Mouse (Mus musculus) left cerebral cortex, postnatal 25 days (tissue): ENCODE measurements at regions not wholly inside any gene's neighbourhood (a gene's known extent, or its start where the extent isn't known, plus 50 kb on each side); places are given as distances from the start of the nearest gene placed in this dataset.

Experiments
- DNase-seq, 2 experiments: peaks; one replicate each; pipeline ENCODE4 v3.0.0; 2022; ENCODE audit warnings: low spot score in 2 of 2, mixed read lengths in 1 of 2
- intact Hi-C: fragments of 180-260 bp; cut with DNase I; formaldehyde crosslinking; loops from one replicate; pipeline ENCODE4 v1.15.1; 2025

DNA sequence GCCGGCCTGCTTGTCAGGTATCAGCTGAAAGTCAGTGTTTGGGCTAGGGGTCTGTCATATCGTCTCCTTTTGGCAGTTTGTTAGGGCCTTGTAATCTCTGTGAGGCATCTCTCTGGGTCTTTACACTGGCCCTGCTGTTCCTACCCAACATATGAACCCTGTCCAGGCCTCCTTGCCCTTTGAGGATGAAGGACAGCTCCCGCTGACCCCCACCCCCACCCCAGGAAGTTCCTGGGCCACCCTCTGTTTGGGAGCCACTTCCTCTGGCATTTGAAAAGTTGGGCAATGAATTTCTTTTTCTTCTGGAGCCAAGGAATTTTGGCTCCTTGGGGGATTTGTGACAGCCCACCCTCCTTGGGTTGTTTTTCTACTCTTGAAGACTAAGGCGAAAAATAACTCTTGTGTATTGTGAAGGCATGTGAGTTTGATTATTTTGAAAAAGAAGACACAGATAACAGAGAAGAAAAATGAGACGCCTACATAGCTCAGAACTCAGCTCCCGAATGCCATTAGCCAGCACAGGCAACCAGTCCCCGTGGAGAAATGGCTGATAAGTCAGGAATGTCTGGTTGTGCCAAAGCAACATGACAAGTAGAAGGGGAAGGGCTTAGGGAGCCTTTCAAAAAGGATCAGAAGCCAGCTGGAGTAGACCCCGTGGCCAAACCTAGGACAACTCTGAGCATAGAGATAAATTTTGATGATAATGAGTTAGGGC lies 249.5 kb downstream of the Gm49356 start:
- intact Hi-C loops: no loop called here
- no peak for DNase-seq

DNA sequence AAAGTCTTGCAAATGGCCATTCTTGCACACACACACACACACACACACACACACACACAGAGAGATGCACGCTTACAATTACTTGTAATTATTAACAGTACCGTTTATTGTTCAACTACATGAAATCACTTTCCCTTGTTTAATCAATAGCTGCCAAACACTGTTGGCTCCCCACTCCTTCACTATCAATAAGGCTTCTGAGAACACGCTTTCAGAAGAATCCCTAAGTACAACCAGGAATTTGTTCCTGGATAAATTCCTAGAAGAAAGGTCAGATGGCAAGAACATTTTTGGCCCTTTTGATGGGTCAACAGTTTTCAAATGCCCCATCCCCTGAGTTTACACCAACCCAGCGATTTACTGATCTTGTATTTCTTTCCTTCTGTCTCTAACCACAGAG lies 252.5 kb downstream of the Gm49356 start:
- DNase-seq: no peak
- intact Hi-C loops: no loop called here

GRCm38 (mm10) chr15:59142481-59142880 lies 253.4 kb downstream of the Gm49356 start:
- no peak for DNase-seq
- intact Hi-C loops: no loop called here

DNA sequence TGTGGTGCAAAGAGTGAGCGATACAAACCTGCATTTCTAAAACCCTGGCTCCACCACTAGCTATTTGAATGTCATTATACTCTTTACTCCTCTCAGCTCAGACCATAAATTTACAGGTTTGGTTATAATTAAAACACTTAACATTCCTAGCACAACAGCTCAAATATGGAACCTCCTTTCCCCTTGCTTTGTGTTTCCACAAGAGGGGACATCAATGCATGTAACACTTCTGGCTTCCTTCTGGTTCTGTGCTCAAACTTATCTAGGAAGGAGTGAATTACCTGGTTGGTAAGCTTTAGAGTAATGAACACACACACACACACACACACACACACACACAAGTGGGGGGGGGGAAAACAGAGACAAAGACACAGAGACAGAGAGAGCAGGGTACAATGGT lies 254.8 kb downstream of the Gm49356 start:
- no peak for DNase-seq
- intact Hi-C loops: no loop called here

DNA sequence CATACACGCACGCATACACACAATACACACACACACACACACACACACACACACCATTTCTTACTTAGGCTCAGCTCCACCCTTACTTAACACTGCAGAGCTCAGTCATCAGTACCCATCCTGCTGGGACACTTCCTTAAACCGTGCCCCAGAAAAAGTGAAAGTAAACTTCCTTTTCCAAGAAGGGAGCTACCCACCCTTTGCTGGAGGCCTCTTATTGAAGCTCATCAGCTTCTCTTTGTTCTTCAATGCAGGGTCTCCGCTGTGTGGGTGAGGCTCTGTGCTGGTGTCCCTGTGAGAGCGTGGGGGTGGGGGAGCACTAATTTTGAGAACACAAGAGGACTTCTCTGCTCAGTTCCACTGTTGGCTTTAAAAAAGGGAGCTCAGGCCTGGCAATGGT lies 256.6 kb downstream of the Gm49356 start:
- intact Hi-C loops: no loop called here
- DNase-seq: no peak

GRCm38 (mm10) chr15:59146111-59146510 lies 257.0 kb downstream of the Gm49356 start:
- no peak for DNase-seq
- intact Hi-C loops: no loop called here

- intact Hi-C loops: no loop called here
Measured at GRCm38 (mm10) chr15:59146586-59147085, 257.5 kb downstream of the Gm49356 start.

DNA sequence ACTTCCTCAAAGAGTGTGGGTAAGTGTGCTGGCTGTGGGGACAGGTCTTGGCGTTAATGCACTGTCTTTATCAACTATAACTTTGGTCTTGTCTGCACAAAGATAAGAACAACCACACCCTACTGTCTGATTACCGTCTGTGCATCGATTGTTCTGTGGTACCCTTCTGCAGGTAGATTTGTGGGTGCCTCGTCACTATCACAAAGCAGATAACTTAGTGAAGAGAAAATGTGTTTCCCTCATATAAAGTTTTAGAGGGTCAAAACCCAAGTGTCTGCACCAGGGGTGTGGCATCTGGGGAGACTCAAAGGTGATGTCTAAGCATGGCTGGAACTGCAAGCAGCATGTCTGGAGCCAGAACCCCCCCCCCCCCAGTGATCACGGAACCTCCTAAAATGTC lies 259.4 kb downstream of the Gm49356 start:
- intact Hi-C loops: no loop called here
- DNase-seq: no peak

More at GRCm38 (mm10) chr15:59146586-59147085, 257.5 kb downstream of the Gm49356 start:
- no peak for DNase-seq

DNA sequence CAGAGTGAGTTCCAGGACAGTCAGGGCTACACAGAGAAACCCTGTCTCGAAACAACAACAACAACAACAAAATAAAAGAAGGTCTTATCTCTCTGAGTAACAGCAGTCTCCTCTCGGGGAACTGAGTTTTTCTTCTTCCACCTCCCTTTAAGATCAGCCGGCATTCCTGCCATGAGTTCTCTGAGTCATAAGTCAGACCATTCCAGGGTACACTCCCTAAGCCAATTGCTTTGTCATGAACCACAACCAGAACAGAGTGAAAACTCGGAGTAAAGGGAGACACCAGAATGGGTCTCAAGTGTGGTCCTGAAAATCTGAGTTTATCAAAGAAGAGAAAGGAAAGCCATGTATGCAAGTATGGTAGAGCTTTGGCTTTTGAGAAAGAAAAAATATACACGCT lies 262.4 kb downstream of the Gm49356 start:
- DNase-seq: no peak

DNA sequence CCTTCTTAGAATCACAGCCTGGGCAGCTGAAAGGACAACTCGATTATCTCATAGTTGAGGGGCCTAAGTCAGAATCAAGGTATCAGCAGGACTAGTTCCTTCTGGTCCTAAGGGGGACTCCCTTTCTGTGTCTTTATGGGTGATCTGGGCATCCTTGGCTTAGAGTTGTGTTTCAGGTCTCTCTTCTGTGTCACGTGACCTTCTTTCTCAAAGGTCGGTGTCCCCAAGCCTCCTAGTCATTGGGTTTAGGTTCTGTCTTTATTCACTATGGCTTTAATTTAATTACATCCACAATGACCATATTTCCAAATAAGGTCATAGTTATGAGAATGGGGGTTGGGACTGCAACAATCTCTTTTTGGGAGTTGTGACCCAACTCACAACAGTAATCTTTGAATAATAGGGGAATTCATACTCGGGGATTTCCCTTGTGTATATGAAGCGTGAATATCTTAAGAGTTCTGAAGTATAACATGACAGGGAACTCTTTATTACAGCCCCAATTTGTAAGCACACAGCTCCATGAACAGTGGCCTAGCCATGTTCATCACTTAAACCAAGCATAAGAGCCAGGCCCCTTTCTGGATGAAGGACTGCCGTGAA lies 263.8 kb downstream of the Gm49356 start:
- DNase-seq: no peak
- intact Hi-C loops: no loop called here

More for the DNA sequence above, 262.4 kb downstream of the Gm49356 start:
- intact Hi-C loops: no loop called here

- DNase-seq: no peak
- intact Hi-C loops: no loop called here
Measured at GRCm38 (mm10) chr15:59153416-59154250, 264.5 kb downstream of the Gm49356 start.

DNA sequence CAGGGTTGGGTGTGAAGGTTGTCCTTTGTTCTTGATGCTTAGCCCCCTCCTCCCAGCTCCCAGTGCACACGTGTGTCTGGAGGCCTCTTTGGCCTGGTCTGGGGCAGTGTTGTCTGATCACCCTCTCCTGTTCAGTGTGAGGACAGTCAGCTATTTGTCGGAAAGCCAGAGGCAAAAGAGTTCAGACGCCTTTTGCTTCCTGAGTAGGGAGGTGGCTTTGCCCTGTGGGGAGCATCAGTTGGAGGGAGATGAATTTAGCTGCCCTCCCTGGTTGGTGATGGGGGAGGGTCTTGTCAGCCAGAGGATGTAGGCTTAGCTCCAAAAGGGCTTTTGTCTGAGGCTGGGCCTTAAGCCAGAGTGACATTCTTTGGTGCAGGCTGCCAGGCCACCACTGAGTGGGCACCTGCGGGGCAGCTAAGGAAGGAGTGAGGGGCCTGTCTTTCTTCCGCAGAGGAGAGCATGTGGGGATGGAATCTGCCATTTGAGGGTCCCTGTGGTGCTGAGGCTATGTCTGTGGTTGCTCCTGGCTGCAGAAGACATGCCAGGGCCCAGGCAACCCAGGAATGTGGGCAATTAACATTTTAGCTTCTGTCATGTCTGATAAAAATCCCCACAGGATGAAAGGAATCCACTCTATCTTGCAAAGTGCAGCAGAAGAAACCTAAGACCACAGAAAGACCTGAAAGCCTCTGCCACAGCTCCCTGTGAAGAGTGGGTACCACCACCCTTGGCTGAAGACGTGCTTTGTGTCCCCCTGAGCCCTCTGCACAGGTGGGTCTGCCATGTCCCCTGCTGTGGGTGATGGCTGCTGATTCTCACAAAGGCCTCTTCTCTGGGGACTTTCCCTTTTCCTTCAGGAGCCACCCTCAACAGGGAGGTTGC lies 265.6 kb downstream of the Gm49356 start:
- no peak for DNase-seq
- intact Hi-C loops: no loop called here

DNA sequence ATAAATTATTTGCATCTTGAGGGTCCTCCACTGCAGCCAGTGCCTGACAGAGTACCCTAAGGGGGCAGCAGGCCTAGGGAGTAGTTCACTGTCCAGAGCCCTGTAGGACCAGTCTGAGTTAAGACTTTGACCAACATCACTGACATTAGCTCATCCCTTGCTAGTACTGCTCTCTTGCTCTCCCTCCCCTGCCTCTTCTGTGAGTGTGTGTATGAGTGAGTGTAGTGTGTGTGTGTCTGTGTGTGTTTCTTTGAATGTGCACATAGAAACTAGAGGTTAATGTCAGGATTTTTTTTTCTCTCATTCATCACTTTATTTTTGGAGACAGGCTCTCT lies 266.2 kb downstream of the Gm49356 start:
- intact Hi-C loops: no loop called here
- DNase-seq: no peak

GRCm38 (mm10) chr15:59156328-59156727 lies 267.2 kb downstream of the Gm49356 start:
- intact Hi-C loops: no loop called here
- no peak for DNase-seq

DNA sequence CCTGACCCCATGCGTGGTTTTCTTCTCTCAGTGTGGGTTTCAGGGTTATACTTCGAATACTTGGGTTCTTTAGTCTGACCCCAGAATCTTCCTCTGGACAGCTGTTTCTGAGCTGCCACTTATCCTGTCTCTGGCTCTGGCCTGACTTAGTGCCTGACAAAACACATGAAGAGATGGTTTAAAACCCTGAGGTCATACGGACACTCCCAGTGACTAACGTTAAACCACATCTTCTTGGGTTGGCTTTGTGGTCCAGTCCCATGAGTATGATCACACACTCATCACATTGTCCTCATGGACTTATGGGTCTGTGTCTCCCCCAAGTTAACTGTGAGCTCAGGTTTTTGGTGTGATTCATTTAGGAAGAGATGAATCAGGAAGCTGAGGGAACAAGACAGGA lies 269.7 kb downstream of the Gm49356 start:
- intact Hi-C loops: no loop called here
- no peak for DNase-seq

- no peak for DNase-seq
- intact Hi-C loops: no loop called here
Measured at GRCm38 (mm10) chr15:59160931-59161920, 272.1 kb downstream of the Gm49356 start.

- intact Hi-C loops: no loop called here
Measured at GRCm38 (mm10) chr15:59167937-59168659, 279.0 kb downstream of the Gm49356 start.

DNA sequence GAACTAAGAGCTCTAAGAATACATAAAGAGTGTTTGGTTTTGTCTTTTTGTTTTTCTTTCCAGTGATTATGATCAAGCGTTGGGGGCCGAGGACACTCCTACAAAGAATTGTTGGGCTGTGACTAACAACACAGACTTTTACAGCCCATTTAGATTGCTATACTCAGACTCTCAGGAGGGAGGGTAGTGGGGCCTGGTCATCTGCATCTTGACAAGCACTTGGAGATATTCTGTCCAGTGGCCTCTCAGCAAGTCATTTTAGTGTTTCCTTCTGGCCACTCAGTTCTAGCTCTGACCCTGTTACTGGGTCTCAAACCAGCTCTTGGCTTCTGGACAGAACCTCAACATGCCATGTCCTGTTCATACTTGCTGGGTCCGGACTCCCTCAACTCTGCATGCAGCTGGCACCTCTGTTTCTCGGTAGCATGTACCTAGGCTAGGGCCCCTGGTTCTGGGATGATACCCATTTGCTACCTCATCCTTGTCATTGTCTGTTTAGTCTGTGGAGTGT lies 279.6 kb downstream of the Gm49356 start:
- intact Hi-C loops: no loop called here
- no peak for DNase-seq

More at GRCm38 (mm10) chr15:59167937-59168659, 279.0 kb downstream of the Gm49356 start:
- no peak for DNase-seq
